Mouse (Mus musculus) urinary bladder, postnatal 36 days (tissue): Measurements from ENCODE around the gene Gm3317.
"Not testable (repeated sequence)": the region's sequence is repeated elsewhere in the genome, so short reads cannot be mapped to it uniquely, and the experiment has no call there.

Experiments
- DNase-seq, 2 experiments: peaks; one replicate each; pipeline ENCODE4 v3.0.0; 2022; ENCODE audit warnings: low spot score in 2 of 2, mixed read lengths in 1 of 2

Gene Gm3317

DNA sequence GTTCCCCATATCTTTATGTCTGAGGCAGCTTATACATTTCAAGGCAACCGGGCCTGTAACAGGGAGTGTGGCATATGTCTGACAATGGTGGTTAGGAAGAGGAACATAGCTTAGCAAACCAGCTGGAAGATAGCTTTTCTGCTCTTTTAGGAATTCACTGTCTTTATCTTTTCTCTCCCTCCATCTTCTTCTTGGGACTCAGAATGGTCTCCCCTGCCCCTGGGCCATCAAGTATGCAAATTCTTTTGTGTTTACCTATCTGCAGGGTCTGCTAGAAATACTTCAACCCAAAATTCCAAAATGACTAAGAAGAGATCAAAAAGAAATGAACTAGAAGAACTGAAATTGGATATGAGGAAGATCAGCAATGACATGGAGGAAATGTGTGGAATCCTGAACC lies at the start of gene Gm3317:
Gm3317 (plus strand) TSS at position 301 of the 400 bp plus-strand sequence.
- DNase-seq: not testable (repeated sequence)

DNA sequence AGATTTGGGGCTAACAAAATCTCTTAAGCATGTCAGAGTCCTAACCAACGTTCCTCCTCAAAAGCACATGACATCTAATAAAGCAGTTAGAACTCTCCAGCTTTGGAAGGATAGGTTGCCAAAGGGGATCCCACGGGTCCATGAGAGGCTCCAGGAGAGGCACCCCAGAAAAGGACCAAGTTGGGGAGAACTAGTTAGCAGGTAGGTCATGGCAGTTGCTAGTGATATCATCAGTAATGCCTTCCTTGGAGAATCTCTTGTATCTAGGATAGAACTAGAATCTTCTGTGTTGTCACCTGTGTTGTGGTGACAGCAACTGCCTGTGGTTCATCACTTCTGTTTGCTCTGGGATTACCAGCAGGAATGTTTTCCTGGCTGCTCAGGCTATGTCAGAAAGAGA lies 33.1 kb upstream of the Gm3317 start, which contains the start of gene Gm8279:
Gm8279 (plus strand) TSS at position 301 of the 400 bp plus-strand sequence.
- DNase-seq: not testable (repeated sequence)

DNA sequence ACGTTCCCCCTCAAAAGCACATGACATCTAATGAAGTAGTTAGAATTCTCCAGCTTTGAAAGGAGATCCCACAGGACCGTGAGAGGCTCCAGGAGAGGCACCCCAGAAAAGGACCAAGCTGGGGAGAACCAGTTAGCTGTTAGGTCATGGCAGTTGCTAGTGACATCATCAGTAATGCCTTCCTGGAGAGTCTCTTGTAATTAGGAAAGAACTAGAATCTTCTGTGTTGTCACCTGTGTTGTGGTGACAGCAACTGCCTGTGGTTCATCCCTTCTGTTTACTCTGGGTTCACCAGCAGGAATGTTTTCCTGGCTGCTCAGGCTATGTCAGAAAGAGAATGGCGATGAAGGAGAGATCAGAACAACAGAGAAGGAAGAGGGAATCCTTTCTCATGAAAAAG lies 21.2 kb downstream of the Gm3317 start, which contains the start of gene Gm8271:
Gm8271 (plus strand) TSS at position 301 of the 400 bp plus-strand sequence.
- DNase-seq: not testable (repeated sequence)
